Mouse (Mus musculus): ENCODE measurements at regions not wholly inside any gene's neighbourhood (a gene's known extent, or its start where the extent isn't known, plus 50 kb on each side); places are given as distances from the start of the nearest gene placed in this dataset.

DNA sequence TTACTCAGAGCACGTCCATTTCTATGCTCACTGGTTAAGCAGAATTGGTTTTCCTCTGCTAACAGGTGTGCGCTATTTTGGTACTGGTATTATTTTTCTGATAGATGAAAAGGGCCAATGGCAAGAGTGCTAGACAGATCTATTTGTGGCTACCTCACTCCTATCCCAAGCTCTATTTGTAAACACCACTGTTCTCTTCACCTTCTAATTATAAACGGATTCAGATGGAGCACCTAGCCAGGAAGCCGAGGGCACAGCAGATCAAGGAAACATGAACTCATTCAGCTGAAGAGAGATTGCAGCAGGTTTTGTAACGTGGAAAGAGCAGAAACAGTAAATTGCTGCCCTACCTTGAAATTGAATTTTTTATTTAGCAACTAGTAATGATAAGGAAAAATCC is 110.2 kb downstream of the Edem1 start:
- TF ChIP-seq CTCF (IDR thresholded peaks at IDR 0.05; ENCODE audit: borderline replicate concordance, insufficient read depth, low read depth, low read length) (no peak), POLR2A (IDR thresholded peaks at IDR 0.05; ENCODE audit: borderline replicate concordance, insufficient read depth, low read length) (no peak)
